9 mouse cellular contexts compared by ENCODE assay signal in the genomic region with DNA sequence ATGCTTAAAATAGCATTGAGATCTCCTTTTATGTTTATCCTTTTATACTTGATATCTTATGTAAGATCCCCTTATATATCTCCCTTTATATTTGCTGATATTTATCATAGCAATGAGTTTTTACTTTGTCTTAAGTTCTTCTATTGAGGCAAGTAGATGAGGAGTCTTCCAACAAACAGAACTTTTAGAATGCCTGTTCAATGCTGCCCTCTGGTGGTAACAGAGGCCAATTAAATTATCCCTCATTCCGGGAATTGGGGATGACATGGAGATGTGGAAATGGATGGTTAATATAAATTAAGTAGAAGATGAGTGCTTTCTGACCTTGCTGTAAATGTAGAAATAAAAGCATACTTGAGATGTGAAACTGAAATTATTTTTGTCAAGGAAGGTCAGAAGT.
DNase-seq lines count a peak whose midpoint lies in the region; ATAC-seq and TF ChIP-seq lines count a peak whose summit lies in the region.
"Had no signal": no experiment of that assay in that cellular context is flagged by ENCODE, and none has a peak within 500 bp of the region (broad histone marks: within the 10 kb centered on the region; RNA-seq: fewer than 3 reads in every experiment).

No protein-coding gene starts in this region.

- 6% methylated on average over 1 of the region's 1 CpGs for WGBS in kidney, adult 2 months
- 14% methylated on average over 1 of the region's 1 CpGs for WGBS in kidney, embryonic 15.5 days

- TF ChIP-seq POLR2A in kidney, adult 2 months (IDR thresholded peaks at IDR 0.05; ENCODE audit: low read depth, low read length), result no peak

- H3K4me1 ChIP-seq in kidney, adult 2 months (ENCODE audit: control insufficient read depth, insufficient read depth, low read length), result no peaks in the 10 kb centered on the region
- 0 out of 2 replicates have a peak, but pooled peaks cover 7% of the 10 kb centered on the region for H3K4me1 ChIP-seq in kidney, embryonic 15.5 days

- no peak overlapping the region for H3K4me2 ChIP-seq in kidney, embryonic 15.5 days
- H3K4me2 ChIP-seq: embryonic facial prominence, embryonic 13.5 days had no signal

- no peak for ATAC-seq in kidney, embryonic 15.5 days (replicated peaks; ENCODE audit: low FRiP score)

- no peak overlapping the region for H3K27ac ChIP-seq in kidney, adult 2 months (ENCODE audit: insufficient read depth, low read depth, low read length)
- H3K27ac ChIP-seq in kidney, embryonic 15.5 days, result no peak overlapping the region
- H3K27ac ChIP-seq: embryonic facial prominence, embryonic 13.5 days had no signal

- no peak overlapping the region for H3K9ac ChIP-seq in kidney, embryonic 15.5 days
- H3K9ac ChIP-seq: embryonic facial prominence, embryonic 13.5 days had no signal

- no peaks in the 10 kb centered on the region for H3K9me3 ChIP-seq in kidney, embryonic 15.5 days (replicated peaks)
- H3K9me3 ChIP-seq: embryonic facial prominence, embryonic 13.5 days had no signal

- no peaks in the 10 kb centered on the region; the same call in 1 of the 2 replicates for H3K36me3 ChIP-seq in kidney, adult 2 months (ENCODE audit: control insufficient read depth, insufficient read depth, low read length)
- peaks cover 30% of the 10 kb centered on the region for H3K36me3 ChIP-seq in kidney, embryonic 15.5 days

- TF ChIP-seq CTCF in kidney, adult 2 months (conservative IDR thresholded peaks at IDR 0.05; ENCODE audit: insufficient read depth, insufficient read length, low read depth, low read length), result no peak

- H3K27me3 ChIP-seq in kidney, adult 2 months (replicated peaks; ENCODE audit: control insufficient read depth, insufficient read depth, low read length), result no peaks in the 10 kb centered on the region
- H3K27me3 ChIP-seq in kidney, embryonic 15.5 days, result no peaks in the 10 kb centered on the region
- H3K27me3 ChIP-seq: embryonic facial prominence, embryonic 13.5 days had no signal

- H3K4me3 ChIP-seq in kidney, adult 2 months (ENCODE audit: insufficient read depth, low read depth, low read length), result no peak overlapping the region
- H3K4me3 ChIP-seq in kidney, embryonic 15.5 days (replicated peaks), result no peak overlapping the region
- H3K4me3 ChIP-seq: embryonic facial prominence, embryonic 13.5 days had no signal

- peak; percentile 71 for DNase-seq in kidney, adult 2 months
- DNase-seq in urinary bladder, postnatal 25 days (ENCODE audit: low spot score), result peak; percentile 39
- DNase-seq in urinary bladder, postnatal 4 days (ENCODE audit: low spot score in 2 of 2), result no peak
- DNase-seq in cerebellum, adult 9-10 months, result peak; percentile 89
- peak; percentile 72 for DNase-seq in heart, postnatal 4 days
- DNase-seq in naive thymus-derived CD4-positive, alpha-beta T cell, adult 2 months (ENCODE audit: low read depth), result peak; percentile 65
- DNase-seq in Muller cell, postnatal 12 days (ENCODE audit: inconsistent ontology term), result no peak

Comparison
In these comparisons a context has a peak if more than half of its experiments do, and no peak if none do; other contexts are left out.
1. DNase-seq: peak in kidney, adult 2 months (single experiment), urinary bladder, postnatal 25 days (single experiment), cerebellum, adult 9-10 months (single experiment), heart, postnatal 4 days (single experiment) and naive thymus-derived CD4-positive, alpha-beta T cell, adult 2 months (single experiment); none in urinary bladder, postnatal 4 days (0 of 2) and Muller cell, postnatal 12 days (single experiment).